Mouse (Mus musculus) left cerebral cortex, adult 8-10 months (tissue): ENCODE results near the gene Hmga1b. TPM values are rescaled to one million over a fixed set of nuclear protein-coding genes. Genes with fewer than 3 reads are reported as not detected.
"Not testable (repeated sequence)": the region's sequence is repeated elsewhere in the genome, so short reads cannot be mapped to it uniquely, and the experiment has no call there.

Experiments used
- DNase-seq, 2 experiments: peaks; one replicate each; pipeline ENCODE4 v3.0.0; 2022; ENCODE audit warnings: low spot score in 2 of 2
- total RNA-seq, 4 experiments: library from RNA; stranded (reverse); gene quantifications; 2 replicates each; pipeline ENCODE4 v1.2.4; 2022

Hmga1b gene
- total RNA-seq: 10 to 100 TPM; 23.0 to 43.0 (median 30.6) TPM

GRCm38 (mm10) chr11:120762672-120763041, at the start of gene Hmga1b:
Gene Hmga1b (plus strand): TSS chr11:120762794.
- DNase-seq: not testable (repeated sequence)

GRCm38 (mm10) chr11:120713580-120714518, 48.7 kb upstream of the Hmga1b start, which contains the start of the genes Cenpx and Lrrc45:
Gene Cenpx (minus strand): TSS chr11:120713738.
Gene Lrrc45 (plus strand): TSS chr11:120713925.
- DNase-seq: peak; percentile 92 to 98

GRCm38 (mm10) chr11:120714546-120714945, 48.0 kb upstream of the Hmga1b start:
- DNase-seq: no peak

GRCm38 (mm10) chr11:120715131-120715530, 47.5 kb upstream of the Hmga1b start:
- no peak for DNase-seq

- DNase-seq: no peak
Observed at GRCm38 (mm10) chr11:120719242-120719641, 43.4 kb upstream of the Hmga1b start.

- DNase-seq: no peak
Observed at GRCm38 (mm10) chr11:120719841-120720376, 42.7 kb upstream of the Hmga1b start.

- DNase-seq: peak in 1 of 2 experiments; percentile 86
Observed at GRCm38 (mm10) chr11:120720450-120720849, 42.1 kb upstream of the Hmga1b start.

- peak in 1 of 2 experiments; percentile 34 for DNase-seq
Observed at GRCm38 (mm10) chr11:120721124-120722066, 41.2 kb upstream of the Hmga1b start, which contains the start of gene Rac3. Gene Rac3 (plus strand): TSS chr11:120721470.

GRCm38 (mm10) chr11:120722067-120722630, 40.4 kb upstream of the Hmga1b start:
- no peak for DNase-seq

GRCm38 (mm10) chr11:120722761-120723382, 39.7 kb upstream of the Hmga1b start:
- DNase-seq: no peak

- no peak for DNase-seq
Observed at GRCm38 (mm10) chr11:120723509-120723908, 39.1 kb upstream of the Hmga1b start.

GRCm38 (mm10) chr11:120726243-120727168, 36.1 kb upstream of the Hmga1b start:
- no peak for DNase-seq

GRCm38 (mm10) chr11:120727169-120727527, 35.4 kb upstream of the Hmga1b start, which contains the start of gene Dcxr:
Gene Dcxr (minus strand): TSS chr11:120727281.
- DNase-seq: no peak

GRCm38 (mm10) chr11:120727564-120727963, 35.0 kb upstream of the Hmga1b start:
- no peak for DNase-seq

- no peak for DNase-seq
Observed at GRCm38 (mm10) chr11:120728530-120729240, 33.9 kb upstream of the Hmga1b start.

- DNase-seq: not testable (repeated sequence)
Observed at GRCm38 (mm10) chr11:120729432-120730050, 33.1 kb upstream of the Hmga1b start.

- DNase-seq: no peak
Observed at GRCm38 (mm10) chr11:120730331-120730870, 32.2 kb upstream of the Hmga1b start.

GRCm38 (mm10) chr11:120731395-120731794, 31.2 kb upstream of the Hmga1b start:
- DNase-seq: no peak
